Mouse (Mus musculus) MEL (cell line): Measurements from ENCODE around the gene Galnt9. TPM values are rescaled to one million over a fixed set of nuclear protein-coding genes. Genes with fewer than 3 reads are reported as not detected.

ENCODE experiments used
- DNase-seq: peaks from one replicate; pipeline ENCODE4 v3.0.0; 2011; ENCODE audit warnings: low read depth, low spot score
- H3K27ac ChIP-seq: 2 replicates; pipeline ENCODE4 v1.5.1; 2012; ENCODE audit warnings: low read depth, mild to moderate bottlenecking, control low read depth, low read length, moderate library complexity; ENCODE audit not compliant: control insufficient read depth
- H3K27me3 ChIP-seq, 2 experiments: fragments of 150-350 bp in 1 of 2; sonication (generic) in 1 of 2; 2 replicates each; pipeline ENCODE4 v1.6.1; 2012; ENCODE audit warnings: low read length in 2 of 2, mild to moderate bottlenecking in 2 of 2, improper control_type of control experiment in 1 of 2, moderate library complexity in 1 of 2; ENCODE audit not compliant: insufficient read depth in 2 of 2, control insufficient read depth in 1 of 2
- H3K36me3 ChIP-seq, 2 experiments: 2 replicates each; pipeline ENCODE4 v1.6.1; 2012 to 2014; ENCODE audit warnings: low read length in 2 of 2, improper control_type of control experiment in 1 of 2, inconsistent platforms in 1 of 2, mild to moderate bottlenecking in 1 of 2; ENCODE audit not compliant: insufficient read depth in 2 of 2, control insufficient read depth in 1 of 2
- H3K4me1 ChIP-seq, 2 experiments: fragments of 150-350 bp in 1 of 2; sonication (generic) in 1 of 2; 2 replicates each; pipeline ENCODE4 v1.6.1; 2012; ENCODE audit warnings: low read length in 2 of 2, improper control_type of control experiment in 1 of 2, mild to moderate bottlenecking in 1 of 2; ENCODE audit not compliant: insufficient read depth in 2 of 2, control insufficient read depth in 1 of 2
- H3K4me3 ChIP-seq, 2 experiments: fragments of 150-350 bp in 1 of 2; sonication (generic) in 1 of 2; 2 replicates each; pipeline ENCODE4 v1.5.1; 2012; ENCODE audit warnings: low read depth in 2 of 2, low read length in 2 of 2, mild to moderate bottlenecking in 2 of 2, moderate library complexity in 2 of 2, control low read depth in 1 of 2, improper control_type of control experiment in 1 of 2; ENCODE audit not compliant: control insufficient read depth in 1 of 2, insufficient read depth in 1 of 2
- H3K79me2 ChIP-seq: 2 replicates; pipeline ENCODE4 v1.6.1; 2012; ENCODE audit warnings: mild to moderate bottlenecking, low read length, moderate library complexity; ENCODE audit not compliant: control insufficient read depth, poor library complexity, insufficient read depth
- H3K9ac ChIP-seq: 2 replicates; pipeline ENCODE4 v1.6.1; 2012; ENCODE audit warnings: low read depth, mild to moderate bottlenecking, control low read depth, low read length, moderate library complexity; ENCODE audit not compliant: control insufficient read depth, poor library complexity, severe bottlenecking
- H3K9me3 ChIP-seq: fragments of 150-350 bp; sonication (generic); replicated peaks from 2 replicates; pipeline ENCODE4 v1.6.1; 2012; ENCODE audit warnings: mild to moderate bottlenecking, low read length, improper control_type of control experiment, moderate library complexity; ENCODE audit not compliant: insufficient read depth
- CHD1 ChIP-seq: IDR thresholded peaks from 2 replicates; pipeline ENCODE4 v1.6.1; 2012; ENCODE audit warnings: low read depth, mild to moderate bottlenecking, inconsistent platforms, low read length, improper control_type of control experiment
- CHD2 ChIP-seq: IDR thresholded peaks from 2 replicates; pipeline ENCODE4 v1.6.1; 2011; ENCODE audit warnings: low read length, improper control_type of control experiment
- E2F4 ChIP-seq: IDR thresholded peaks from 2 replicates; pipeline ENCODE4 v1.6.1; 2011; ENCODE audit warnings: low read depth, low read length, improper control_type of control experiment, borderline replicate concordance
- ELF1 ChIP-seq: IDR thresholded peaks from 2 replicates; pipeline ENCODE4 v1.6.1; 2014; ENCODE audit warnings: low read depth, mild to moderate bottlenecking, inconsistent platforms, low read length, improper control_type of control experiment, moderate library complexity
- ETS1 ChIP-seq: IDR thresholded peaks from 2 replicates; pipeline ENCODE4 v1.6.1; 2012; ENCODE audit warnings: low read depth, mild to moderate bottlenecking, inconsistent platforms, low read length, improper control_type of control experiment, moderate library complexity
- KAT2A ChIP-seq: conservative IDR thresholded peaks from 2 replicates; pipeline ENCODE4 v1.6.1; 2012; ENCODE audit warnings: low read depth, low read length, improper control_type of control experiment, inconsistent platforms
- MAFK ChIP-seq: IDR thresholded peaks from 2 replicates; pipeline ENCODE4 v1.6.1; 2011; ENCODE audit warnings: low read depth, mild to moderate bottlenecking, low read length, improper control_type of control experiment, borderline replicate concordance
- MEF2A ChIP-seq: IDR thresholded peaks from 2 replicates; pipeline ENCODE4 v1.6.1; 2014; ENCODE audit warnings: low read depth, mild to moderate bottlenecking, inconsistent platforms, low read length, improper control_type of control experiment; ENCODE audit not compliant: poor library complexity, insufficient replicate concordance, severe bottlenecking; ENCODE audit errors: extremely low read depth
- MYB ChIP-seq: IDR thresholded peaks from 2 replicates; pipeline ENCODE4 v1.6.1; 2011; ENCODE audit warnings: mild to moderate bottlenecking, low read depth, low read length, improper control_type of control experiment
- MYC ChIP-seq: IDR thresholded peaks from 2 replicates; pipeline ENCODE4 v1.6.1; 2011; ENCODE audit warnings: low read depth, mild to moderate bottlenecking, low read length, improper control_type of control experiment, moderate library complexity
- NELFE ChIP-seq: IDR thresholded peaks from 2 replicates; pipeline ENCODE4 v1.6.1; 2011; ENCODE audit warnings: low read depth, low read length, improper control_type of control experiment
- POLR2AphosphoS5 ChIP-seq: IDR thresholded peaks from 2 replicates; pipeline ENCODE4 v1.6.1; 2012; ENCODE audit warnings: low read depth, borderline replicate concordance, mild to moderate bottlenecking, inconsistent platforms, low read length, moderate library complexity, mixed read lengths
- RCOR1 ChIP-seq: IDR thresholded peaks from 2 replicates; pipeline ENCODE4 v1.6.1; 2012; ENCODE audit warnings: low read depth, mild to moderate bottlenecking, inconsistent platforms, low read length, improper control_type of control experiment
- SMC3 ChIP-seq: IDR thresholded peaks from 2 replicates; pipeline ENCODE4 v1.6.1; 2011; ENCODE audit warnings: low read depth, low read length, improper control_type of control experiment
- TCF12 ChIP-seq: IDR thresholded peaks from 2 replicates; pipeline ENCODE4 v1.6.1; 2014; ENCODE audit warnings: low read depth, mild to moderate bottlenecking, inconsistent platforms, low read length, improper control_type of control experiment, moderate library complexity
- UBTF ChIP-seq: IDR thresholded peaks from 2 replicates; pipeline ENCODE4 v1.6.1; 2012; ENCODE audit warnings: low read depth, mild to moderate bottlenecking, inconsistent platforms, low read length, improper control_type of control experiment, moderate library complexity, borderline replicate concordance; ENCODE audit not compliant: insufficient read depth
- USF2 ChIP-seq, 2 experiments: IDR thresholded peaks; 2 replicates each; pipeline ENCODE4 v1.6.1; 2011 to 2012; ENCODE audit warnings: improper control_type of control experiment in 2 of 2, low read length in 2 of 2, borderline replicate concordance in 1 of 2, inconsistent platforms in 1 of 2, low read depth in 1 of 2, mild to moderate bottlenecking in 1 of 2; ENCODE audit not compliant: insufficient read depth in 1 of 2
- ZNF384 ChIP-seq: IDR thresholded peaks from 2 replicates; pipeline ENCODE4 v1.6.1; 2012; ENCODE audit warnings: low read depth, mild to moderate bottlenecking, inconsistent platforms, low read length, improper control_type of control experiment
- polyA plus RNA-seq, 2 experiments: library from polyadenylated mRNA; stranded (reverse) in 1 of 2; unstranded in 1 of 2; fragments of >175 nt in 1 of 2; fragments of >200 nt in 1 of 2; gene quantifications; 2 replicates each; pipeline versions ENCODE4 v1.2.1 to v1.2.4; 2012; ENCODE audit warnings: low replicate concordance in 2 of 2, low read depth in 1 of 2; ENCODE audit not compliant: insufficient read length in 2 of 2, insufficient read depth in 1 of 2, missing spikeins in 1 of 2
- total RNA-seq: library from RNA; depleted of rRNA; stranded (reverse); fragments of 300-350 nt; gene quantifications from 2 replicates; pipeline ENCODE4 v1.2.3, GENCODE M21; 2012

The Galnt9 gene
- total and polyA plus RNA-seq, 3 experiments: 0.23 to 0.99 TPM; not detected in 1

- Histone ChIP-seq H3K4me3 (no peak overlapping the region), H3K36me3 (no peaks in the 10 kb centered on the region), H3K9me3 (no peaks in the 10 kb centered on the region), H3K27ac (no peak overlapping the region), H3K9ac (no peak overlapping the region), H3K79me2 (no peaks in the 10 kb centered on the region), H3K4me1 (no peaks in the 10 kb centered on the region), H3K27me3 (peaks cover 2 to 5% of the 10 kb centered on the region in 2 experiments; a peak in 2 of 4 replicates)
- DNase-seq: no peak
- TF ChIP-seq MYC: no peak
- TF ChIP-seq MYB: no peak
- TF ChIP-seq POLR2AphosphoS5: no peak
- TF ChIP-seq E2F4: no peak
- TF ChIP-seq MAFK: no peak
- no peak for TF ChIP-seq UBTF
- no peak for TF ChIP-seq ELF1
- TF ChIP-seq MEF2A: no peak
- no peak for TF ChIP-seq SMC3
- no peak for TF ChIP-seq ETS1
- no peak for TF ChIP-seq ZNF384
Measured at GRCm38 (mm10) chr5:110507943-110508342, 36.2 kb upstream of the Galnt9 start.

- no peaks in the 10 kb centered on the region for H3K4me1 ChIP-seq
- TF ChIP-seq RCOR1: no peak
- no peak for TF ChIP-seq CHD2
- no peak for TF ChIP-seq TCF12
- no peak for TF ChIP-seq CHD1
- TF ChIP-seq USF2 (IDR thresholded peaks at IDR 0.05; ENCODE audit: borderline replicate concordance in 1 of 2, insufficient read depth in 1 of 2, low read depth in 1 of 2, low read length in 2 of 2): no peak
- no peak for TF ChIP-seq NELFE
- no peak for TF ChIP-seq KAT2A
- TF ChIP-seq, all 39 proteins: peak for 0
- Histone ChIP-seq H3K27ac (no peak overlapping the region), H3K9me3 (no peaks in the 10 kb centered on the region), H3K36me3 (no peaks in the 10 kb centered on the region), H3K27me3 (peaks cover 2 to 4% of the 10 kb centered on the region in 2 experiments; a peak in 2 of 4 replicates), H3K9ac (no peak overlapping the region), H3K4me3 (no peak overlapping the region), H3K79me2 (no peaks in the 10 kb centered on the region)
- no peak for DNase-seq
Measured at GRCm38 (mm10) chr5:110510357-110510756, 33.8 kb upstream of the Galnt9 start.
